Mouse (Mus musculus) myocyte (in vitro differentiated cells): ENCODE measurements around the gene Nnmt. TPM values are rescaled to one million over a fixed set of nuclear protein-coding genes. Genes with fewer than 3 reads are reported as not detected.
A peak's percentile ranks its signal among the peaks of the same experiment; 100 is the strongest.

Experiments
- H3K27me3 ChIP-seq: one replicate; pipeline ENCODE4 v1.6.1; 2011; ENCODE audit not compliant: control insufficient read depth, insufficient read depth, insufficient read length
- H3K36me3 ChIP-seq: one replicate; pipeline ENCODE4 v1.6.1; 2011; ENCODE audit not compliant: control insufficient read depth, insufficient read depth
- H3K4me2 ChIP-seq: one replicate; pipeline ENCODE4 v1.6.1; 2011; ENCODE audit warnings: low read depth, control low read depth
- H3K4me3 ChIP-seq: one replicate; pipeline ENCODE4 v1.5.1; 2011; ENCODE audit warnings: mild to moderate bottlenecking, control low read depth, moderate library complexity
- H3K79me2 ChIP-seq: one replicate; pipeline ENCODE4 v1.6.1; 2011; ENCODE audit not compliant: control insufficient read depth, insufficient read depth
- H3ac ChIP-seq: one replicate; pipeline ENCODE4 v1.6.1; 2011; ENCODE audit not compliant: control insufficient read depth, insufficient read length
- CEBPB ChIP-seq: IDR thresholded peaks from 2 replicates; pipeline ENCODE4 v1.6.1; 2011; ENCODE audit warnings: mild to moderate bottlenecking, moderate library complexity; ENCODE audit not compliant: poor library complexity, insufficient read depth, severe bottlenecking
- E2F4 ChIP-seq: IDR thresholded peaks from one replicate; pipeline ENCODE4 v1.6.1; 2011; ENCODE audit warnings: mild to moderate bottlenecking, control low read depth, moderate library complexity; ENCODE audit not compliant: insufficient read depth
- MAX ChIP-seq: IDR thresholded peaks from one replicate; pipeline ENCODE4 v1.6.1; 2011; ENCODE audit warnings: low read depth, mild to moderate bottlenecking, control low read depth
- MYOD1 ChIP-seq, 3 experiments: IDR thresholded peaks; one replicate each; pipeline ENCODE4 v1.6.1; 2011; ENCODE audit warnings: control low read depth in 2 of 3, low read depth in 2 of 3, mild to moderate bottlenecking in 2 of 3, moderate library complexity in 1 of 3; ENCODE audit not compliant: insufficient read length in 2 of 3, control insufficient read depth in 1 of 3
- MYOG ChIP-seq, 3 experiments: IDR thresholded peaks; one replicate each; pipeline ENCODE4 v1.6.1; 2011; ENCODE audit warnings: control low read depth in 2 of 3, low read depth in 2 of 3, mild to moderate bottlenecking in 2 of 3; ENCODE audit not compliant: insufficient read length in 2 of 3, control insufficient read depth in 1 of 3, insufficient read depth in 1 of 3
- POLR2A ChIP-seq: IDR thresholded peaks from one replicate; pipeline ENCODE4 v1.6.1; 2011; ENCODE audit warnings: low read depth, mild to moderate bottlenecking, control low read depth, moderate library complexity; ENCODE audit not compliant: insufficient read length
- POLR2AphosphoS2 ChIP-seq: IDR thresholded peaks from one replicate; pipeline ENCODE4 v1.6.1; 2011; ENCODE audit warnings: low read depth, control low read depth; ENCODE audit not compliant: insufficient read length
- REST ChIP-seq: IDR thresholded peaks from one replicate; pipeline ENCODE4 v1.6.1; 2011; ENCODE audit warnings: mild to moderate bottlenecking, control low read depth, moderate library complexity; ENCODE audit not compliant: insufficient read depth, insufficient read length
- SRF ChIP-seq: IDR thresholded peaks from one replicate; pipeline ENCODE4 v1.6.1; 2011; ENCODE audit warnings: low read depth; ENCODE audit not compliant: control insufficient read depth, insufficient read length
- TCF12 ChIP-seq: IDR thresholded peaks from one replicate; pipeline ENCODE4 v1.6.1; 2011; ENCODE audit warnings: mild to moderate bottlenecking, control low read depth; ENCODE audit not compliant: poor library complexity, insufficient read depth, severe bottlenecking
- TCF3 ChIP-seq: IDR thresholded peaks from one replicate; pipeline ENCODE4 v1.6.1; 2011; ENCODE audit warnings: low read depth, control low read depth; ENCODE audit not compliant: insufficient read length
- USF1 ChIP-seq: IDR thresholded peaks from one replicate; pipeline ENCODE4 v1.6.1; 2011; ENCODE audit warnings: low read depth, mild to moderate bottlenecking, control low read depth, moderate library complexity
- polyA plus RNA-seq: library from polyadenylated mRNA; unstranded; fragments of >200 nt; fragmentation: generic; extraction: Trizol; gene quantifications from one replicate; pipeline ENCODE4 v1.2.1, GENCODE M21; 2012; ENCODE audit warnings: missing spikeins

Nnmt gene
- polyA plus RNA-seq, 1 experiment = 4.3 TPM

- Histone ChIP-seq H3K4me2 (no peak overlapping the region), H3K36me3 (no peaks in the 10 kb centered on the region), H3ac (no peak overlapping the region), H3K4me3 (no peak overlapping the region), H3K27me3 (no peaks in the 10 kb centered on the region), H3K79me2 (no peaks in the 10 kb centered on the region)
- TF ChIP-seq POLR2A (no peak), POLR2AphosphoS2 (no peak), MYOG (IDR thresholded peaks at IDR 0.05; ENCODE audit: control insufficient read depth in 1 of 3, insufficient read depth in 1 of 3, insufficient read length in 2 of 3, low read depth in 2 of 3) (no peak), TCF12 (no peak), REST (no peak), MAX (no peak), E2F4 (no peak), SRF (no peak), MYOD1 (IDR thresholded peaks at IDR 0.05; ENCODE audit: control insufficient read depth in 1 of 3, insufficient read length in 2 of 3, low read depth in 2 of 3) (no peak), USF1 (no peak), TCF3 (no peak), CEBPB (no peak)
These were observed 12.6 kb upstream of the Nnmt start for GRCm38 (mm10) chr9:48617511-48618010.

GRCm38 (mm10) chr9:48613221-48613620 is 8.3 kb upstream of the Nnmt start:
- H3K79me2 ChIP-seq = no peaks in the 10 kb centered on the region
- TF ChIP-seq MAX (no peak), REST (no peak), TCF3 (no peak), TCF12 (no peak), E2F4 (no peak), POLR2AphosphoS2 (no peak), MYOG (IDR thresholded peaks at IDR 0.05; ENCODE audit: control insufficient read depth in 1 of 3, insufficient read depth in 1 of 3, insufficient read length in 2 of 3, low read depth in 2 of 3) (no peak), MYOD1 (IDR thresholded peaks at IDR 0.05; ENCODE audit: control insufficient read depth in 1 of 3, insufficient read length in 2 of 3, low read depth in 2 of 3) (no peak), POLR2A (no peak), USF1 (no peak), SRF (no peak), CEBPB (no peak)
- H3ac ChIP-seq = no peak overlapping the region
- no peaks in the 10 kb centered on the region for H3K36me3 ChIP-seq
- no peak overlapping the region for H3K4me2 ChIP-seq
- no peaks in the 10 kb centered on the region for H3K27me3 ChIP-seq
- no peak overlapping the region for H3K4me3 ChIP-seq

- Histone ChIP-seq H3K4me3 (no peak overlapping the region), H3ac (no peak overlapping the region), H3K36me3 (no peaks in the 10 kb centered on the region), H3K27me3 (no peaks in the 10 kb centered on the region), H3K4me2 (no peak overlapping the region), H3K79me2 (no peaks in the 10 kb centered on the region)
- TF ChIP-seq REST = no peak
- no peak for TF ChIP-seq TCF12
These were observed 7.6 kb upstream of the Nnmt start for GRCm38 (mm10) chr9:48612542-48612941.

- Histone ChIP-seq H3K27me3 (no peaks in the 10 kb centered on the region), H3K79me2 (no peaks in the 10 kb centered on the region), H3ac (no peak overlapping the region), H3K4me3 (no peak overlapping the region), H3K36me3 (no peaks in the 10 kb centered on the region), H3K4me2 (no peak overlapping the region)
- TF ChIP-seq USF1 = no peak
- peak in 2 of 3 experiments; percentile 13 to 42 for TF ChIP-seq MYOD1 (IDR thresholded peaks at IDR 0.05; ENCODE audit: control insufficient read depth in 1 of 3, insufficient read length in 2 of 3, low read depth in 2 of 3)
These were observed 6.1 kb upstream of the Nnmt start for GRCm38 (mm10) chr9:48611032-48611431.

GRCm38 (mm10) chr9:48609734-48610133 is 4.8 kb upstream of the Nnmt start:
- TF ChIP-seq POLR2AphosphoS2 (no peak), TCF3 (no peak), TCF12 (no peak), REST (no peak), E2F4 (no peak), MYOD1 (IDR thresholded peaks at IDR 0.05; ENCODE audit: control insufficient read depth in 1 of 3, insufficient read length in 2 of 3, low read depth in 2 of 3) (no peak), MYOG (IDR thresholded peaks at IDR 0.05; ENCODE audit: control insufficient read depth in 1 of 3, insufficient read depth in 1 of 3, insufficient read length in 2 of 3, low read depth in 2 of 3) (no peak), MAX (no peak)
- H3K27me3 ChIP-seq = no peaks in the 10 kb centered on the region

More at GRCm38 (mm10) chr9:48609734-48610133, 4.8 kb upstream of the Nnmt start:
- Histone ChIP-seq H3K4me3 (no peak overlapping the region), H3K36me3 (no peaks in the 10 kb centered on the region), H3ac (no peak overlapping the region), H3K79me2 (no peaks in the 10 kb centered on the region), H3K4me2 (no peak overlapping the region)
